Mouse (Mus musculus) spleen, adult 2 months (tissue): ENCODE data around the gene Dgcr2. TPM values are rescaled to one million over a fixed set of nuclear protein-coding genes. Genes with fewer than 3 reads are reported as not detected.
A peak's percentile ranks its signal among the peaks of the same experiment; 100 is the strongest.

Experiments used
- DNase-seq, 2 experiments: peaks; one replicate each; pipeline versions ENCODE4 v3.0.0 to v3.0.0-alpha.2; 2012 to 2021; ENCODE audit warnings: low spot score in 2 of 2, low read depth in 1 of 2
- H3K27ac ChIP-seq: fragments of 200-500 bp; 2 replicates; pipeline ENCODE4 v1.5.1; 2012; ENCODE audit warnings: low read length, inconsistent platforms; ENCODE audit not compliant: insufficient read depth
- H3K27me3 ChIP-seq: fragments of 200-500 bp; 2 replicates; pipeline ENCODE4 v1.6.1; 2012; ENCODE audit warnings: mild to moderate bottlenecking, moderate library complexity, low read length, inconsistent platforms; ENCODE audit not compliant: control insufficient read depth, insufficient read depth
- H3K36me3 ChIP-seq: fragments of 200-500 bp; 2 replicates; pipeline ENCODE4 v1.6.1; 2012; ENCODE audit warnings: mild to moderate bottlenecking, low read length, inconsistent platforms; ENCODE audit not compliant: control insufficient read depth, insufficient read depth
- H3K4me1 ChIP-seq: fragments of 200-500 bp; 2 replicates; pipeline ENCODE4 v1.6.1; 2011; ENCODE audit warnings: inconsistent platforms; ENCODE audit not compliant: control insufficient read depth, insufficient read depth, insufficient read length
- H3K4me3 ChIP-seq: fragments of 200-500 bp; 2 replicates; pipeline ENCODE4 v1.5.1; 2011; ENCODE audit warnings: mild to moderate bottlenecking, inconsistent platforms; ENCODE audit not compliant: insufficient read depth, insufficient read length; ENCODE audit errors: extremely low read depth
- CTCF ChIP-seq: fragments of 200-500 bp; IDR thresholded peaks from 2 replicates; pipeline ENCODE4 v1.5.1; 2011; ENCODE audit warnings: mild to moderate bottlenecking, inconsistent platforms; ENCODE audit not compliant: insufficient read depth, insufficient read length, insufficient replicate concordance; ENCODE audit errors: extremely low read depth
- POLR2A ChIP-seq: fragments of 200-500 bp; IDR thresholded peaks from 2 replicates; pipeline ENCODE4 v1.6.1; 2011; ENCODE audit warnings: low read depth, low read length, inconsistent platforms
- WGBS: fragments of 180-500 bp; shearing (Covaris S2); methylation state at CpG from one replicate; pipeline ENCODE4 v1.1.7; 2018; 5-methylcytosine and 5-hydroxymethylcytosine counted together
- polyA plus RNA-seq: library from polyadenylated mRNA; depleted of rRNA; stranded (reverse); fragments of >200 nt; gene quantifications from 2 replicates; pipeline ENCODE4 v1.2.3, GENCODE M21; 2012

Dgcr2 gene
- polyA plus RNA-seq, 1 experiment: 57.7 TPM

- no peaks in the 10 kb centered on the region for H3K4me1 ChIP-seq
- H3K27ac ChIP-seq: no peak overlapping the region
- 89% methylated on average over 2 of the region's 2 CpGs for WGBS
- TF ChIP-seq POLR2A (no peak), CTCF (no peak)
- H3K4me3 ChIP-seq: no peak overlapping the region
- peaks cover 33% of the 10 kb centered on the region for H3K36me3 ChIP-seq
- no peak for DNase-seq
- H3K27me3 ChIP-seq: no peaks in the 10 kb centered on the region
Measured at GRCm38 (mm10) chr16:17853263-17853662, 45.1 kb downstream of the Dgcr2 start.

- H3K27me3 ChIP-seq: no peaks in the 10 kb centered on the region
- no peak overlapping the region for H3K27ac ChIP-seq
- DNase-seq: no peak
- peaks cover 19% of the 10 kb centered on the region for H3K36me3 ChIP-seq
- H3K4me3 ChIP-seq: no peak overlapping the region
- TF ChIP-seq POLR2A: no peak
- no peak for TF ChIP-seq CTCF
- no peaks in the 10 kb centered on the region for H3K4me1 ChIP-seq
- WGBS: 94% methylated on average over 1 of the region's 1 CpGs
Measured at GRCm38 (mm10) chr16:17851860-17852259, 46.5 kb downstream of the Dgcr2 start.

GRCm38 (mm10) chr16:17851331-17851730 lies 47.0 kb downstream of the Dgcr2 start:
- DNase-seq: no peak
- WGBS: 97% methylated on average over 5 of the region's 5 CpGs
- Histone ChIP-seq H3K36me3 (peaks cover 17% of the 10 kb centered on the region), H3K27ac (no peak overlapping the region), H3K4me3 (no peak overlapping the region), H3K4me1 (no peaks in the 10 kb centered on the region), H3K27me3 (no peaks in the 10 kb centered on the region)
- TF ChIP-seq CTCF (no peak), POLR2A (no peak)

GRCm38 (mm10) chr16:17849486-17849885 lies 48.9 kb downstream of the Dgcr2 start:
- Histone ChIP-seq H3K4me3 (no peak overlapping the region), H3K27me3 (no peaks in the 10 kb centered on the region), H3K36me3 (peaks cover 14% of the 10 kb centered on the region), H3K4me1 (no peaks in the 10 kb centered on the region), H3K27ac (no peak overlapping the region)
- TF ChIP-seq POLR2A (no peak), CTCF (no peak)
- no peak for DNase-seq
- 91% methylated on average over 6 of the region's 6 CpGs for WGBS

GRCm38 (mm10) chr16:17848928-17849327 lies 49.4 kb downstream of the Dgcr2 start:
- Histone ChIP-seq H3K4me3 (no peak overlapping the region), H3K27me3 (no peaks in the 10 kb centered on the region), H3K27ac (no peak overlapping the region), H3K4me1 (no peaks in the 10 kb centered on the region), H3K36me3 (peaks cover 16% of the 10 kb centered on the region)
- peak in 1 of 2 experiments; percentile 14 for DNase-seq
- WGBS: 27% methylated on average over 1 of the region's 1 CpGs
- TF ChIP-seq POLR2A (no peak), CTCF (peak; percentile 34; the same call in 1 of the 2 replicates)

GRCm38 (mm10) chr16:17848431-17848830 lies 49.9 kb downstream of the Dgcr2 start:
- H3K36me3 ChIP-seq: peaks cover 19% of the 10 kb centered on the region

GRCm38 (mm10) chr16:17843701-17844365 lies 54.5 kb downstream of the Dgcr2 start:
- no peak for TF ChIP-seq CTCF
- TF ChIP-seq POLR2A: no peak
- 95% methylated on average over 10 of the region's 10 CpGs for WGBS

More at GRCm38 (mm10) chr16:17848431-17848830, 49.9 kb downstream of the Dgcr2 start:
- Histone ChIP-seq H3K27ac (no peak overlapping the region), H3K4me1 (no peaks in the 10 kb centered on the region), H3K4me3 (no peak overlapping the region), H3K27me3 (no peaks in the 10 kb centered on the region)
- no peak for DNase-seq
- TF ChIP-seq CTCF (no peak), POLR2A (no peak)
- 92% methylated on average over 6 of the region's 6 CpGs for WGBS

More at GRCm38 (mm10) chr16:17843701-17844365, 54.5 kb downstream of the Dgcr2 start:
- no peaks in the 10 kb centered on the region for H3K4me1 ChIP-seq
- peaks cover 30% of the 10 kb centered on the region for H3K36me3 ChIP-seq
- no peak for DNase-seq
- H3K27me3 ChIP-seq: no peaks in the 10 kb centered on the region
- no peak overlapping the region for H3K27ac ChIP-seq
- H3K4me3 ChIP-seq: no peak overlapping the region
